Mouse (Mus musculus): Measurements from ENCODE around the gene Ebf1. TPM values are rescaled to one million over a fixed set of nuclear protein-coding genes. Genes with fewer than 3 reads are reported as not detected.
A peak's percentile ranks its signal among the peaks of the same experiment; 100 is the strongest.
"Not testable (repeated sequence)": the region's sequence is repeated elsewhere in the genome, so short reads cannot be mapped to it uniquely, and the experiment has no call there.

Ebf1 gene
- total RNA-seq (2021): 1 to 10 TPM; 4.2 to 4.6 TPM
- long read RNA-seq, experiment 1, partial matches to known transcripts: 0 of 1 reads
- long read RNA-seq, experiment 1, other reads (novel, unspliced or antisense): 1 of 1 reads
- long read RNA-seq, experiment 2, partial matches to known transcripts: 0 of 2 reads
- long read RNA-seq, experiment 2, other reads (novel, unspliced or antisense): 2 of 2 reads

DNA sequence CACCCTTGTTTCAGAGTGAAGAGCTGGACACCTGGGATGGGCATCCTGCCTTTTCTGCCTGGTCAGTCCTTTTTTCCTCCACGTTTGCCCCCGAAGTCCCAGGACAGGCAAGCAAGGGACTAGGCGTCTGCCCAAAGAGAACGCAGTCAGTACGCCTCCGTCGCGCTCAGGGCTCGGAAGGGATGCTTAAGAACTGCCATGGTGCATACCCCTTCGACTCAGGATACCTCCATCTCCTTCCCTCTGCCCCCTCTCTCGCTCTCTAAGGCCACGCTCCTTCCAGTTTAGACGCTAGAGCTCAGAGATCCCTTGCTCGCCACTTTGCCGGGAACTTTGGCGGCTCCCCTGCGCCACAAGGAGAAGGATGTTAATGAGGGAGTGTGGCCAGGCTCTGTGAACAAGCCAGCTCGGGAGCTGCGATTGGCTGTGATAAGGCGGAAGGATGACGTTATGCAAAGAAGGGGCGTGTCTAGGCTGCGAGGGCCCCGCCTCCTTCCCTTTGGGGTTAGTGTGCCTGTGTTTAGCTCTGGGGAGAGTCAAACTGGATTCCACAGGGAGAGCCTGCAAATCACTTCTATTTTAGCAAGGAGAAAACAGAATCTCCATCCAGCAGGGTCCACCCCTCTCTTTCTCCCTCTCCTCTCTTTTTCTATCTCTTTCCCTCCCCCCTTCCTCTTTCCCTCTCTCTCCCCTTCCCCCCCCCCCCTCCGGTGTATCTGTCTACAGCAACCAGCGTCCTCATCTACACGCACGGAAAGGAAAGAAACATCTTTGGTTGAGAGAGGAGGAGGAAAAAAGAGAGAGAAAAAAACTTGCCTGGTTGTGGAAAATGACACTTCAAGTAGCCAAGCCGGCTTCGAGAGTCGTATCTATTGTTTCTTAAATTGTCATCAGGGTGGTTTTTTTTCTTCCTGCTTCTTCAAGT is at the start of gene Ebf1:
TSS of gene Ebf1 (plus strand) at position 530 of the 925 bp plus-strand sequence.
- peak; percentile 19 to 67 for DNase-seq (ENCODE audit: low spot score in 2 of 2)
- intact Hi-C loops (cut with DNase I): loop anchor here (10.0 kb wide), 1 partner anchor 1058 kb away; no protein-coding TSS in a partner anchor

DNA sequence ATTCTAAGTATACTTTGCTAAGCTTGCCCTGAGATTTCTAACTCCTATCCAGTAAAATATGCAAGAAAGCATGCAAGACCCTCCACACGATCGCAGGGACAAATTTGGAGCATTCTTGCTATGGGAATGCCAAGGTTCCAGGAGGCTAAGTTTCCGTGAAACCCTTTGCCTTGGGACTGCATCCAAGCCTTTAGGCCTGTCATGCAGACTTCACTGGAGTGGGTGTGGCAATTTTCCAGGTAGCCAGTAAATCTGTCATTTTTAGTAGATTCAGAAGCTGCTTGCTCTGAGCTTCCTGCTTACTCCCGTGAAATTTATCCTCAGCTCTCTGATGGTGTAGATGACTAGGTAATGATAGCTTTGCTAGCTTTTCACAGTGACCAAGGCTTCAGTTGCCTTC is 46.8 kb upstream of the Ebf1 start:
- DNase-seq (ENCODE audit: low spot score in 2 of 2); intact Hi-C loops (cut with DNase I): not testable (repeated sequence)

DNA sequence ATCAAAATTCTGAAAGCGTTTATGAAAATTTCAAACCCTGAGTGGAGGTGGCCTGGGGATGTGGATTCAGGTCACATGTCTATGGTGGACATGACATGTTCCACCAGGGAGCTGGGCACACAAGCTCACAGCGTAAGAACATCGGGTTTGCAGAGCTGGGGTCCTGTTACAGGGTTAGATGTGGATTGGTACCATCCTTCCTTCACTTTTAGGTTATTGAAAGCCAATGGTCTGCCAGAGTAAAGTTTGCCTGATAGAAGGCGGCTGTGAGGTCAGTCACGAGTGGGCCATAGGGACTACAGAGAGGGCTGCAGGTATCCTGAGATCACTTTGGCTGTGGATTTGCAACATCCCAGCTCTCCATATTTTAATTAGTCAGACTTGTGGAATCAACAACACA is 44.3 kb upstream of the Ebf1 start:
- intact Hi-C loops (cut with DNase I): no loop called here
- DNase-seq (ENCODE audit: low spot score in 2 of 2): no peak

DNA sequence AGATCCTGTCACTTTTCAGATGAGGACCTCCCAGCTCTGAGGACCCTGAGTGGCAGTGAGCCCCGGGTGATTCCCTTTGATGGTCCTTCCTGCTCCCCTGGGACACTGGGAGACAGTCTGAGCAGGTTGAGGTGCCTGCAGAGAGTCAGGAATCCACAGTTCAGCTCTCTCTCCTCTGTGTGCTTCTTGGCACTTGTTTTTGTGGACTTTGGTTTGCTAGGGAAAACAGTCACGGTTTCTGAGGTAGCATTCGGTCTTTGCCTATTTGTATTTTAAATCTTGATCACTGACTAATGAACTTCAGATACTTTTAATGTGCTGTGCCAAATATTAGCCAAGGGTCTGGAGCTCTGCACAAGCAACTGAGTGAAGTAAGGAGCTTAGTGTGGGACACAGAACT is 43.7 kb upstream of the Ebf1 start:
- intact Hi-C loops (cut with DNase I): no loop called here
- no peak for DNase-seq (ENCODE audit: low spot score in 2 of 2)

DNA sequence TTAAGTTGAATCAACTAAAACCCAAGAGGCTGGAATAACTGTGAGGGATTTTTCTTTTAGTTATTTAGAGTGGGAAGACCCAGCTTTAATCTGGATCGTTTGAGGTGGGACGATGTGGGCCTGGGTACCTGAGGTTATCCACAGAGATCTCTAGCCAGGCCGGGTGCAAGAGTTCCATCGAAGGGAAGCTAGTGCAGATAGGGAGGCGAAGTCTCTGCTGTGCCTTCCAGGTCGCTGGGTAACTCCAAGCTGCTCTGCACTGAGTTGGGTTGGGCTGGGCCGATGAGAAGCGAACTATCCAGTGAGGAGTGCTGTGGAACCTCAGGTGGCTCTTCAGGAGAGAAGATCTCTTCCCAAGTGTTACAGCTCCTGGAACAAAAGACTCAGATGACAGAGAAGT is 42.7 kb upstream of the Ebf1 start:
- DNase-seq (ENCODE audit: low spot score in 2 of 2): no peak
- intact Hi-C loops (cut with DNase I): no loop called here

DNA sequence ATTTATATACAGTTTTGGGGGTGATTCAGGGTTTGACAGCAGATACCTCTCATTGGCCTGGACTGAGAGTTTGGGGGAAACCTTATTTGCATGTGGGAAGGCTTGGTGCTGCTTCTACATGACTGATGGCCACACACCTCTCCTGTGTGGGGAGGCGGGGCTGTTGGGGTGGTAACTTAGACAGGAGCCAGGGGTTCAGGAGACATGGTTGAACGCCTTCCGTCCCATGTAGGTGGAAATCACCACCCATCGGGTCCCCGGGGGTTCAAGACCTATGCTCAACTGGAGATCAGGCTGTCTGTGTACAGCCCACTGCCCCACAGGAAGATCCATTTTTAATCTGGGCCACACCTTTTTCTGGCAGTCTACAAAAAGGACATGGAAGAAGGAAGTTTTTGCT is 42.3 kb upstream of the Ebf1 start:
- DNase-seq (ENCODE audit: low spot score in 2 of 2): no peak
- intact Hi-C loops (cut with DNase I): no loop called here

DNA sequence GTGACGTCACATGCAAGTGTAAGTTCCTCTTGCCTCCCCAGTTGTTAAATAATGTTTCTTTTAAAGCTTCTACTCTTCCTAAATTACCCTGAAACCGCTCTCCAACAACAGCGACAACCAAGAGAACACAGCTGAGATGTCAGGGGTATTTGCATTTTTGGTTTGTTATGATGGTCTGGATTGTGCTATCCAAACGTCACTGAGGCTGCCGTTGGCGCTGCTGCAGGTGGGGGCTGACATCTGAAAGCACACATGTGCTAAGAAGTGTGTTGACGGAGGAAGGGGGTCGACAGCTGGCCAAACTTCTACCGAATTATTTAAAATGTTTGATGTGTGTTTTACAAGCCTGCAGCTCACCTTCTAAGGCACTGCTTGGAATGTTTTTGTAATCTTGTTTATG is 39.2 kb upstream of the Ebf1 start:
- intact Hi-C loops (cut with DNase I): no loop called here
- no peak for DNase-seq (ENCODE audit: low spot score in 2 of 2)

DNA sequence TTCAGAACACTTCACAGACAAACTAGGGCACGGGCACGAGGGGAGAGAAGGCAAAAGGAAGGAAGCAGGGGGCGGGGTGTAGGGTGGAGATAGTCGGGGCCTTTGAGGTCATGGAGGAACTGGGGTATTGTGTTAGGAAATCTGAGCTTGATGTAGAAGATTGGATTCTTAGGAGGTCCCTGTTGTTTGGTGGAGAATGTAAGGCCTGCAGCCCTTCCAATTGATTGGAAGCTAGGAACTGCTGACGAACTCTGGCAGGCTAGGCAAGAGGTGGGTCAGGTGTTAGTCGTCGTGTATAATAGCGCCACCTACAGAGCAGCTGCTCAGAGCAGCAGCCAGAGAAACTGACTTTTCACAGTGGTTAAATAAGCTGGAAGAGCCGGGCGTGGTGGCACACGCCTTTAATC is 35.8 kb upstream of the Ebf1 start:
- peak; percentile 30 to 45 for DNase-seq (ENCODE audit: low spot score in 2 of 2)
- intact Hi-C loops (cut with DNase I): no loop called here

DNA sequence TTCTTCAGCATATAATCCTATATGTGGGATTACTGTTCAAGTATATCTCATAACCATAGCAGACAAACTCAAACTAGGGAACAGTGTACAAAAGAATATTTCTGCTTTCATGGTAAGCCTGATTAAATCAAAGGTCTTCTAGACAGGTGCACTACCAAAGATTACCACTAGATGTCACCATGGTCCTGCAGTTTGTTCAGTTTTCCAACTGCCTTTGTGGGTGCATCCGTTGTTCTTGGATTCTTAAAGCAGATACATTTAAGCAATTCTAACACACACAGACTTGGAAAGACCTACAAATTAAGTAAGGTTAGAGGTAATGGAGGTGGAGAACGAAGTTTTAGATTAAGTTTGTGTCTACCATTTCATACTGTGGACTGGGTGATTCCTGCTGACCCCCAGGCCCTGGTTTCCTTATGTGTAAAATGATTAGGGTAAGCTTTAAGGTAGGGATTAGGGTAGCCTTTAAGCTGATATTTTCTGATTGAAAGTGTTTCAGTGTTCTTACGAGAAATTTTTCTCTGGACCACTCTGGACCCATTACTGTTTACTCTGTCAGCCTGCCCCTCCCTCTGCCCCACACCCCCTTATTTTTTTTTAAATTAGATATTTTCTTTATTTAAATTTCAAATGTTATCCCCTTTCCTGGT is 30.9 kb upstream of the Ebf1 start:
- DNase-seq (ENCODE audit: low spot score in 2 of 2): peak; percentile 86 to 91
- intact Hi-C loops (cut with DNase I): loop anchor here (5.0 kb wide), 1 partner anchor 1341 kb away; no protein-coding TSS in a partner anchor

DNA sequence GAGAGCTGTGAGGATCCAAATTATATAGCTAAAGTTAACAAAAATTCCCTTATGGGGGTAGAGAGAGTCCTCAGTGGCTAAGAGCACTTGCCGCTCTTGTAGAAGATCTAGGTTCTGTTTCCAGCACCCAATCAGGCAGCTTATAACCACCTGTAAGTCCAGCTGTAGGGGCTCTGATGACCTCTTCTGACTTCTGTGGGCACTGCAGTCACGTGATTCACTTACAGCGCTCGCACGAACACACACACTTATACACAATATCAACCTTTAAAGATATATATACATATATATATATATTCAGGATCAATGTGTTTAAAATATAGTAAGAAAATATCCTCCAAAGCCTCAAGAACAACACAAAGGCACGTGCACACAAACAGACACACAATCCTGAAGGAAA is 24.1 kb upstream of the Ebf1 start:
- DNase-seq (ENCODE audit: low spot score in 2 of 2): no peak
- intact Hi-C loops (cut with DNase I): no loop called here

DNA sequence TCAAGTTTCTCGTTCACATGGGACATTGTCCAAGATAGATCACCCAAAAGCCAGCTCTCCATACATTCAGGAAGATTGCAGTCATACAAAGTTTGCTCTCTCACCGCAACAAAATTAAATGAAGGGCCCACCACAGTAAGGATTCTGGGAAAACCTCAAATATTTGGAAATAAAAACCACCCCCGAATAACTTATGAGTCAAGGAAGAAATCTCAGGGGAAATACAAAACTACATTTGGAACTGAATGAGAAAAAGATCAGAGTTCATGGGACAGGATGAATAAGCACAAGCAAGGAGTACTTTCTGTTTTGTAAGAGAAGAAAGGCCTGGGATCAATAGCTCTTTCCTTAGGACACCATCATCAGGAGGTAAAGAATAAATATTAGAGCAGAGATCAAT is 22.3 kb upstream of the Ebf1 start:
- intact Hi-C loops (cut with DNase I): no loop called here
- no peak for DNase-seq (ENCODE audit: low spot score in 2 of 2)

DNA sequence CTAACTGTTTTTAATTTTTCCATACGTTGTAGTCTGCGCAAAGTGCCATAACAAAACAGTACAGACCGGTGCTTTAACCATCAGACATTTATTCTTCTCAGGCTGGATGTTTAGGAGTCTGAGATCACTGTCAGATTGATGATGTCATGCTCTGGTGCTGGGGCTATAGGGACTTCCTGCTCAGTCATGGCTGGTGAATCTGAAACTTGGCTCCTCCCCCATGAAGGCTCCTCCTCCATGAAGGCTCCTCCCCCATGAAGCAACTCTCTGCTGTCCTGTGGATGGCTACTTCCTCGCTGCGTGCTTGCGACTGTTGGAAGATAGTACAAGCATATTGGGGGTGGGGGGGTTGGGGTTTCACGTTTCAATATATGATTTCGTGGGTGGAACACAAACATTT is 10.2 kb upstream of the Ebf1 start:
- DNase-seq (ENCODE audit: low spot score in 2 of 2): no peak
- intact Hi-C loops (cut with DNase I): no loop called here

DNA sequence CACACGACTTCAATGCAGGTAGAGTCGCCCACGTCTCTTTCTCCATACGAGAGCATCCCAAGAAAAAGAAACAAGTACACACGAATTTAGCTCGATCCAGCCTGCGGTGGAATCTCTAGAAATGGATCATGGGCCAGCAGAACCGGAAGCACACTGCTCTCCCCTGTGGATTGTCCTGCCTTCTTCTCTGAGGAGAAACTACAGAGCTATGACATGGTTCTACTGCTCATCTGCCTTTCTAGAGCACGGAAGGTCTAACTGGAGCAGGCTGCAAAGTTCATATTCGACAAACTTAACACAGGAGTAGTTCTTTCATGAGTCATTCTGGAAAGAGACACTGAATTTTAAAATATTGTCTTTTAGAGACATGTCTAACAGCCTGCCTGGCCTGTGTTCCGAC is 8.5 kb upstream of the Ebf1 start:
- intact Hi-C loops (cut with DNase I): no loop called here
- DNase-seq (ENCODE audit: low spot score in 2 of 2): no peak

DNA sequence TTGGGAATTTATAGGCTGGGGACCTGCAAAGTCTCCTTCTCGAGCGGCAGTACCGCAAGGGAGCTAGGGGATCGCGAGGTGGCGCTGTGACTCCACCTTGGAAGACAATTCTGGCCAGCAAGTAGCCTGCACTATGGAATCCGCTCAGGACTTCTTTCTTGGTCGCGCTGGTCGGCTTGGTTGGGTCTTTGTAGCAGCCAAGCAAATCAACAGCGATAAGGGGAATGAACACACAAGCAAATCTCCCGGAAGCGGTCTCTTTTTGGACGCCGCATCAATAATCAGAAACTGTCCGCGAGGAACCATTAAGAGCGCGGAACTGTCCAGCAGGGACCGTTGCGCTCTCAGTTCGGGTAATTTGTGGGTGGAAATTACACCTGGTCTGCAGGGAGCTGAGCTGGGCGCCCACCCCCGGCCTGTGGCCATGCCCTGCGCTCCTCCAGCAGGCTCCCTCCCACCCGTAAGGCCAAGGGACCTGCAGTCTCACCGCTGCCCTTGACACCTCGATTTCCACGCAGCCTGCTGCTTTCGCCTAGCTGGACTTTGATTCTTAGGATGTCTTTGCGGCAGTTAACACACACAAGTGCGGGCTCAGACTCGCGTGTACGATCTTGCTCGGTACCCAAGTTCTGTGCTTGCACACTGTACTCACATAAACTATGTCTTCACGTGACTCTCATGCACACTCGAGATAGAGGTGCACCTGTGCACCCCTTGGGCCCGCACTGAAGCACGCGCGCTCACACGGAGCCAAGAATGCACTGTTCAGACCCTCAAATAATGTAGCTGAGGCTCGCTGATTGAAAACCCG is 5.9 kb upstream of the Ebf1 start:
- intact Hi-C loops (cut with DNase I): loop anchor here (1.0 to 10.0 kb wide), 4 partner anchors 397 to 1274 kb away; no protein-coding TSS in a partner anchor

DNA sequence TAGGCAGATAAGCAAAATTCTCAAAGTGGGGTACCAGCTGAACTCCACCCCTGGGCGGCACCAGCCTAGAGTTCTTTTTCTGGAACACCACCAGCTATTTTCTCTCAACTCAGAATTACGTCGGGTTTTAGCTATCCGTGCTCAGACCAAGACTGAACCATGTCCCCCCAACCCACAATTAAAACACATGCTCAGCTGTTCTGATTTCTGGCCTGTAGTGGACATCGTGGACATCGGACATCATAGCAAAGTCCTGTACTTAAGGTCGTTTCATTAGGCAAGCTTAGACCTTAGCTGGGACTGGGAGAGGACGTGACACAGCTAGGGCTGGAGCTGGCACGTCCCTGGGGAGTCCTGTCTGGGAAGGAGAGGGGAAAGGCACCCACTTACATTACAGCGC is 5.0 kb upstream of the Ebf1 start:
- no peak for DNase-seq (ENCODE audit: low spot score in 2 of 2)
- intact Hi-C loops (cut with DNase I): loop anchor here (10.0 kb wide), 1 partner anchor 1063 kb away; no protein-coding TSS in a partner anchor

More for the DNA sequence above, 5.9 kb upstream of the Ebf1 start:
- peak; percentile 75 to 90 for DNase-seq (ENCODE audit: low spot score in 2 of 2)

DNA sequence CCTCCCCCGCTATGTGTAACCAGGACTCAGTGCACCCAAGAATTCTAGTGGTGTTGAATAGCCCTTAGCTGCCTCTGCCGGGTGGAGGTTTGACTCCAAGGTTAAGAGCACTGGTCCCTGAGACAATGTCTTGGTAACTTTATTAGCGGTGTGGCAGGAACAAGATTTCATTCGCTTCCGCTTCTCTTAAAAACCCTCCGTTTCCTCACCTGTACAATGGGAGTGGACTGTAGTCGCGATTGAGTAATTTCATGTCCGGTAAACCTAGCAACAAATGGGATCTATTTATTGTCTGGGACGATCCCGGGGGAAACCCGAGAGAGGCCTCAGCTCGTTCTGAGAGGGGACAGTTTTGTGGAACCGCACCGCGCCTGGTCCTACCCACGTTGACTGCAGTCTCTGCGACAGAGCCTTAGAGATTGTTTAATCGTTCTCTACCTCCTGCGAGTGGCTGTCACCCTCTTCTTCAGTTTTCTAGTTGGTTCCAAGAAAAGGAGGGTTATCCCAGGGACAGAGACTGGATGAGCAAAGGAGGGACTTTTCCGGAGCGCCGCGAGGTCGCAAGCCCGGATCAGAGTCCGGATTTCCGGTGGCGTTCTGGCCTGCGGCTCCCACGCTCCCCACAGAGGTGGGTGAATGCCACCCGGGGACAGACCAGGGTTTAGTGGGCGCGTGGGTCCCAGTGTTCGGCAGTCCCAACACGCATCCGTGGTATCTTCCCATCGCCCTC is 4.3 kb upstream of the Ebf1 start:
- intact Hi-C loops (cut with DNase I): loop anchor here (10.0 kb wide), 1 partner anchor 1062 kb away; no protein-coding TSS in a partner anchor
- DNase-seq (ENCODE audit: low spot score in 2 of 2): no peak

DNA sequence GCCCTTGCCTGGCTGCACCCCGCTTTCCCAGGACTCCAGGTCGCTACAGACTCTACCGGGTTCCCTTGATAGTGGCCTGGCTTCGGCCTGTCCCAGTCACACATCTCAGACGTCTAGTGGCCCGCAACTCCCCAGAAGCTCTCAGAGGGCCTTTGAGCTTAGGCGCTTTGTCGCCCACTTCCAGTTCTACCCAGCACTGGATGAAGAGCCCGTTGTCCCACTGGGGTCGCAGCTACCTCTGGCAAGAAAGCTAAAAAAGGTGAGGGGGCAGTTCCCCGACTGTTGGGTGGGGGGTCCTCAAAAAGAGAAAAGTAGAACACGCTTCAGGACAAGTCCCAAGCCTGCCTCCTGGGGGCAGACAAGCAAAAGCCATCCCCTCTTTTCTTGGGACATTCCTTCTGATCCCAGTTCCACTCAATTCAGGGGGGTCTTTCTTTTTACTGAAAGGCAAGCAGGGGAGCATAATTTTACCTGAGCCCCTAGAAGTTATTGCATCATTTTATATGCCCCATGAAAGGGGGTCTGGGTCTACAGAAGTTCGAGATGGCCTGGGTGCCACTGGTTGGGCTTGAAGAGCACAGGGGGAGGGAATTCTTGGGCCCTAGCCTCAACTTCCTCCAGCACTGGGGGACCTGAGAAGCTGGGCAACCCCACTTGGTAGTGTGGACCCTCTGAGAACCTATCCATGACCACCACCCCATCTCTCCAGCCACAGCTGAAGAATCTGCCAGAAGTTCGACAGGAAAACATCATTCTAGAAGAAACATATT is 3.5 kb upstream of the Ebf1 start:
- intact Hi-C loops (cut with DNase I): loop anchor here (10.0 kb wide), 1 partner anchor 1061 kb away; no protein-coding TSS in a partner anchor
- no peak for DNase-seq (ENCODE audit: low spot score in 2 of 2)
